Mouse (Mus musculus) bone marrow macrophage, adult 2 months (primary cell): Measurements from ENCODE around the gene Olfr729.

Experiments
- CTCF ChIP-seq: IDR thresholded peaks from 2 replicates; pipeline ENCODE4 v1.5.1; 2012; ENCODE audit warnings: low read depth, mild to moderate bottlenecking, low read length, moderate library complexity
- POLR2A ChIP-seq: IDR thresholded peaks from 2 replicates; pipeline ENCODE4 v1.6.1; 2012; ENCODE audit warnings: mild to moderate bottlenecking, low read depth, low read length, borderline replicate concordance

DNA sequence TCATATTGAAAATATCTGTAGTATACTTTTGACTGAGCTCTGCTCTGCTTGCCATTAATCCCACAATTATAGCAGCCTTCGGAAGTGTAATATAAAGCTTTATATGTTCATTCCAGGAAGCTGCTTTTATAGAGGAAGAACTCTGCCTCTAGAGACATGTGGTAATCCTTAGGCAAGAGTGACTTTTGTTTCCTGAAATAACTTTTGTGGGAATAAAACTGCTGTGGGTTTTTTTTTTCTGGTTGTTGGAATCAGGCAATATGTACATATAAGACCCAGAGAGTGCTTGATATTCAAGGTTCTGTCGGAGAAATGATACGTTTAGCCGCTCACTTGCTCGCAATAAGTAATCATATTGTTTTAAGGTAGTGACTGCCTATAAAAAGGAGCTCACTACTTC, 10.1 kb downstream of the Olfr729 start, which contains the start of gene Olfr728:
- TF ChIP-seq CTCF = no peak
- no peak for TF ChIP-seq POLR2A
